Mouse (Mus musculus) MEL (cell line): ENCODE measurements around the gene Dctn5. TPM values are rescaled to one million over a fixed set of nuclear protein-coding genes. Genes with fewer than 3 reads are reported as not detected.

ENCODE experiments used
- DNase-seq: peaks from one replicate; pipeline ENCODE4 v3.0.0; 2011; ENCODE audit warnings: low read depth, low spot score
- H3K27ac ChIP-seq: 2 replicates; pipeline ENCODE4 v1.5.1; 2012; ENCODE audit warnings: low read depth, mild to moderate bottlenecking, control low read depth, low read length, moderate library complexity; ENCODE audit not compliant: control insufficient read depth
- H3K27me3 ChIP-seq, 2 experiments: fragments of 150-350 bp in 1 of 2; sonication (generic) in 1 of 2; 2 replicates each; pipeline ENCODE4 v1.6.1; 2012; ENCODE audit warnings: low read length in 2 of 2, mild to moderate bottlenecking in 2 of 2, improper control_type of control experiment in 1 of 2, moderate library complexity in 1 of 2; ENCODE audit not compliant: insufficient read depth in 2 of 2, control insufficient read depth in 1 of 2
- H3K36me3 ChIP-seq, 2 experiments: 2 replicates each; pipeline ENCODE4 v1.6.1; 2012 to 2014; ENCODE audit warnings: low read length in 2 of 2, improper control_type of control experiment in 1 of 2, inconsistent platforms in 1 of 2, mild to moderate bottlenecking in 1 of 2; ENCODE audit not compliant: insufficient read depth in 2 of 2, control insufficient read depth in 1 of 2
- H3K4me1 ChIP-seq, 2 experiments: fragments of 150-350 bp in 1 of 2; sonication (generic) in 1 of 2; 2 replicates each; pipeline ENCODE4 v1.6.1; 2012; ENCODE audit warnings: low read length in 2 of 2, improper control_type of control experiment in 1 of 2, mild to moderate bottlenecking in 1 of 2; ENCODE audit not compliant: insufficient read depth in 2 of 2, control insufficient read depth in 1 of 2
- H3K4me3 ChIP-seq, 2 experiments: fragments of 150-350 bp in 1 of 2; sonication (generic) in 1 of 2; 2 replicates each; pipeline ENCODE4 v1.5.1; 2012; ENCODE audit warnings: low read depth in 2 of 2, low read length in 2 of 2, mild to moderate bottlenecking in 2 of 2, moderate library complexity in 2 of 2, control low read depth in 1 of 2, improper control_type of control experiment in 1 of 2; ENCODE audit not compliant: control insufficient read depth in 1 of 2, insufficient read depth in 1 of 2
- H3K79me2 ChIP-seq: 2 replicates; pipeline ENCODE4 v1.6.1; 2012; ENCODE audit warnings: mild to moderate bottlenecking, low read length, moderate library complexity; ENCODE audit not compliant: control insufficient read depth, poor library complexity, insufficient read depth
- H3K9ac ChIP-seq: 2 replicates; pipeline ENCODE4 v1.6.1; 2012; ENCODE audit warnings: low read depth, mild to moderate bottlenecking, control low read depth, low read length, moderate library complexity; ENCODE audit not compliant: control insufficient read depth, poor library complexity, severe bottlenecking
- H3K9me3 ChIP-seq: fragments of 150-350 bp; sonication (generic); replicated peaks from 2 replicates; pipeline ENCODE4 v1.6.1; 2012; ENCODE audit warnings: mild to moderate bottlenecking, low read length, improper control_type of control experiment, moderate library complexity; ENCODE audit not compliant: insufficient read depth
- BHLHE40 ChIP-seq: IDR thresholded peaks from 2 replicates; pipeline ENCODE4 v1.6.1; 2012; ENCODE audit warnings: low read depth, mild to moderate bottlenecking, inconsistent platforms, low read length, improper control_type of control experiment, borderline replicate concordance
- CHD1 ChIP-seq: IDR thresholded peaks from 2 replicates; pipeline ENCODE4 v1.6.1; 2012; ENCODE audit warnings: low read depth, mild to moderate bottlenecking, inconsistent platforms, low read length, improper control_type of control experiment
- CHD2 ChIP-seq: IDR thresholded peaks from 2 replicates; pipeline ENCODE4 v1.6.1; 2011; ENCODE audit warnings: low read length, improper control_type of control experiment
- CTCF ChIP-seq, 3 experiments: IDR thresholded peaks in 2 of 3; conservative IDR thresholded peaks in 1 of 3; 2 replicates each; pipeline ENCODE4 v1.5.1; 2011 to 2012; ENCODE audit warnings: low read length in 3 of 3, low read depth in 2 of 3, mild to moderate bottlenecking in 2 of 3, improper control_type of control experiment in 1 of 3, inconsistent platforms in 1 of 3, mixed read lengths in 1 of 3, moderate library complexity in 1 of 3; ENCODE audit not compliant: control insufficient read depth in 1 of 3, insufficient read depth in 1 of 3, poor library complexity in 1 of 3, severe bottlenecking in 1 of 3
- E2F4 ChIP-seq: IDR thresholded peaks from 2 replicates; pipeline ENCODE4 v1.6.1; 2011; ENCODE audit warnings: low read depth, low read length, improper control_type of control experiment, borderline replicate concordance
- ELF1 ChIP-seq: IDR thresholded peaks from 2 replicates; pipeline ENCODE4 v1.6.1; 2014; ENCODE audit warnings: low read depth, mild to moderate bottlenecking, inconsistent platforms, low read length, improper control_type of control experiment, moderate library complexity
- EP300 ChIP-seq, 2 experiments: IDR thresholded peaks; 2 replicates each; pipeline ENCODE4 v1.6.1; 2011; ENCODE audit warnings: improper control_type of control experiment in 2 of 2, low read length in 2 of 2, low read depth in 1 of 2, mild to moderate bottlenecking in 1 of 2
- ETS1 ChIP-seq: IDR thresholded peaks from 2 replicates; pipeline ENCODE4 v1.6.1; 2012; ENCODE audit warnings: low read depth, mild to moderate bottlenecking, inconsistent platforms, low read length, improper control_type of control experiment, moderate library complexity
- GABPA ChIP-seq: IDR thresholded peaks from 2 replicates; pipeline ENCODE4 v1.6.1; 2012; ENCODE audit warnings: low read depth, mild to moderate bottlenecking, inconsistent platforms, low read length, improper control_type of control experiment, moderate library complexity
- GATA1 ChIP-seq: IDR thresholded peaks from 2 replicates; pipeline ENCODE4 v1.6.1; 2011; ENCODE audit warnings: low read depth, low read length, improper control_type of control experiment
- HCFC1 ChIP-seq: IDR thresholded peaks from 2 replicates; pipeline ENCODE4 v1.6.1; 2012; ENCODE audit warnings: low read depth, mild to moderate bottlenecking, inconsistent platforms, low read length, improper control_type of control experiment, moderate library complexity
- JUND ChIP-seq: IDR thresholded peaks from 2 replicates; pipeline ENCODE4 v1.6.1; 2011; ENCODE audit warnings: low read depth, mild to moderate bottlenecking, improper control_type of control experiment, low read length
- KAT2A ChIP-seq: conservative IDR thresholded peaks from 2 replicates; pipeline ENCODE4 v1.6.1; 2012; ENCODE audit warnings: low read depth, low read length, improper control_type of control experiment, inconsistent platforms
- MAFK ChIP-seq: IDR thresholded peaks from 2 replicates; pipeline ENCODE4 v1.6.1; 2011; ENCODE audit warnings: low read depth, mild to moderate bottlenecking, low read length, improper control_type of control experiment, borderline replicate concordance
- MAX ChIP-seq: IDR thresholded peaks from 2 replicates; pipeline ENCODE4 v1.6.1; 2011; ENCODE audit warnings: low read length, improper control_type of control experiment
- MAZ ChIP-seq: IDR thresholded peaks from 2 replicates; pipeline ENCODE4 v1.6.1; 2012; ENCODE audit warnings: low read depth, mild to moderate bottlenecking, inconsistent platforms, low read length, improper control_type of control experiment
- MEF2A ChIP-seq: IDR thresholded peaks from 2 replicates; pipeline ENCODE4 v1.6.1; 2014; ENCODE audit warnings: low read depth, mild to moderate bottlenecking, inconsistent platforms, low read length, improper control_type of control experiment; ENCODE audit not compliant: poor library complexity, insufficient replicate concordance, severe bottlenecking; ENCODE audit errors: extremely low read depth
- MXI1 ChIP-seq: IDR thresholded peaks from 2 replicates; pipeline ENCODE4 v1.6.1; 2011; ENCODE audit warnings: mild to moderate bottlenecking, low read depth, low read length, improper control_type of control experiment
- MYB ChIP-seq: IDR thresholded peaks from 2 replicates; pipeline ENCODE4 v1.6.1; 2011; ENCODE audit warnings: mild to moderate bottlenecking, low read depth, low read length, improper control_type of control experiment
- NELFE ChIP-seq: IDR thresholded peaks from 2 replicates; pipeline ENCODE4 v1.6.1; 2011; ENCODE audit warnings: low read depth, low read length, improper control_type of control experiment
- POLR2A ChIP-seq, 2 experiments: IDR thresholded peaks; 2 replicates each; pipeline ENCODE4 v1.6.1; 2011 to 2012; ENCODE audit warnings: low read length in 2 of 2, mild to moderate bottlenecking in 2 of 2, control low read depth in 1 of 2, improper control_type of control experiment in 1 of 2, low read depth in 1 of 2, moderate library complexity in 1 of 2; ENCODE audit not compliant: control insufficient read depth in 1 of 2, insufficient read depth in 1 of 2, poor library complexity in 1 of 2
- POLR2AphosphoS2 ChIP-seq: IDR thresholded peaks from 2 replicates; pipeline ENCODE4 v1.6.1; 2011; ENCODE audit warnings: low read length, improper control_type of control experiment
- POLR2AphosphoS5 ChIP-seq: IDR thresholded peaks from 2 replicates; pipeline ENCODE4 v1.6.1; 2012; ENCODE audit warnings: low read depth, borderline replicate concordance, mild to moderate bottlenecking, inconsistent platforms, low read length, moderate library complexity, mixed read lengths
- RAD21 ChIP-seq: IDR thresholded peaks from 2 replicates; pipeline ENCODE4 v1.6.1; 2011; ENCODE audit warnings: mild to moderate bottlenecking, low read depth, low read length, improper control_type of control experiment
- RCOR1 ChIP-seq: IDR thresholded peaks from 2 replicates; pipeline ENCODE4 v1.6.1; 2012; ENCODE audit warnings: low read depth, mild to moderate bottlenecking, inconsistent platforms, low read length, improper control_type of control experiment
- SIN3A ChIP-seq: IDR thresholded peaks from 2 replicates; pipeline ENCODE4 v1.6.1; 2012; ENCODE audit warnings: low read length, improper control_type of control experiment, inconsistent platforms
- SMC3 ChIP-seq: IDR thresholded peaks from 2 replicates; pipeline ENCODE4 v1.6.1; 2011; ENCODE audit warnings: low read depth, low read length, improper control_type of control experiment
- TAL1 ChIP-seq: IDR thresholded peaks from 2 replicates; pipeline ENCODE4 v1.6.1; 2012; ENCODE audit warnings: mild to moderate bottlenecking, inconsistent platforms, low read length, moderate library complexity, mixed read lengths
- TBP ChIP-seq: IDR thresholded peaks from 2 replicates; pipeline ENCODE4 v1.8.0; 2011; ENCODE audit warnings: low read depth, low read length, improper control_type of control experiment
- TCF12 ChIP-seq: IDR thresholded peaks from 2 replicates; pipeline ENCODE4 v1.6.1; 2014; ENCODE audit warnings: low read depth, mild to moderate bottlenecking, inconsistent platforms, low read length, improper control_type of control experiment, moderate library complexity
- UBTF ChIP-seq: IDR thresholded peaks from 2 replicates; pipeline ENCODE4 v1.6.1; 2012; ENCODE audit warnings: low read depth, mild to moderate bottlenecking, inconsistent platforms, low read length, improper control_type of control experiment, moderate library complexity, borderline replicate concordance; ENCODE audit not compliant: insufficient read depth
- USF1 ChIP-seq: IDR thresholded peaks from 2 replicates; pipeline ENCODE4 v1.6.1; 2014; ENCODE audit warnings: low read depth, mild to moderate bottlenecking, inconsistent platforms, low read length, improper control_type of control experiment, moderate library complexity
- USF2 ChIP-seq, 2 experiments: IDR thresholded peaks; 2 replicates each; pipeline ENCODE4 v1.6.1; 2011 to 2012; ENCODE audit warnings: improper control_type of control experiment in 2 of 2, low read length in 2 of 2, borderline replicate concordance in 1 of 2, inconsistent platforms in 1 of 2, low read depth in 1 of 2, mild to moderate bottlenecking in 1 of 2; ENCODE audit not compliant: insufficient read depth in 1 of 2
- ZC3H11A ChIP-seq: IDR thresholded peaks from 2 replicates; pipeline ENCODE4 v1.6.1; 2012; ENCODE audit warnings: low read depth, mild to moderate bottlenecking, inconsistent platforms, low read length, improper control_type of control experiment
- ZKSCAN1 ChIP-seq: IDR thresholded peaks from 2 replicates; pipeline ENCODE4 v1.6.1; 2012; ENCODE audit warnings: low read depth, mild to moderate bottlenecking, inconsistent platforms, low read length, improper control_type of control experiment, moderate library complexity
- ZMIZ1 ChIP-seq: IDR thresholded peaks from 2 replicates; pipeline ENCODE4 v1.6.1; 2012; ENCODE audit warnings: low read depth, mild to moderate bottlenecking, inconsistent platforms, low read length, improper control_type of control experiment, moderate library complexity
- ZNF384 ChIP-seq: IDR thresholded peaks from 2 replicates; pipeline ENCODE4 v1.6.1; 2012; ENCODE audit warnings: low read depth, mild to moderate bottlenecking, inconsistent platforms, low read length, improper control_type of control experiment
- polyA plus RNA-seq, 2 experiments: library from polyadenylated mRNA; stranded (reverse) in 1 of 2; unstranded in 1 of 2; fragments of >175 nt in 1 of 2; fragments of >200 nt in 1 of 2; gene quantifications; 2 replicates each; pipeline versions ENCODE4 v1.2.1 to v1.2.4; 2012; ENCODE audit warnings: low replicate concordance in 2 of 2, low read depth in 1 of 2; ENCODE audit not compliant: insufficient read length in 2 of 2, insufficient read depth in 1 of 2, missing spikeins in 1 of 2
- total RNA-seq: library from RNA; depleted of rRNA; stranded (reverse); fragments of 300-350 nt; gene quantifications from 2 replicates; pipeline ENCODE4 v1.2.3, GENCODE M21; 2012

Gene Dctn5
- total and polyA plus RNA-seq, 3 experiments = 54.2 to 203 (median 71.3) TPM

GRCm38 (mm10) chr7:122101747-122102244 is 31.0 kb upstream of the Dctn5 start, which contains the start of gene Ndufab1:
Gene Ndufab1 (minus strand): TSS chr7:122101886.
- Histone ChIP-seq H3K27ac (no peak within 1 kb of the TSS; the same call in 1 of the 2 replicates), H3K27me3 (no peaks in the 10 kb centered on the region), H3K4me3 (peak within 1 kb of the TSS; percentile 82 to 88), H3K9ac (peak within 1 kb of the TSS; percentile 78), H3K79me2 (peaks cover 25% of the 10 kb centered on the region), H3K9me3 (no peaks in the 10 kb centered on the region), H3K4me1 (peaks cover 6 to 22% of the 10 kb centered on the region in 2 experiments; a peak in 3 of 4 replicates), H3K36me3 (peaks cover 10 to 17% of the 10 kb centered on the region in 2 experiments)
- peak; percentile 94 for DNase-seq
- no peak for TF ChIP-seq TAL1
- peak; percentile 88 for TF ChIP-seq HCFC1
- TF ChIP-seq ZKSCAN1 = no peak
- TF ChIP-seq USF1 = no peak
- no peak for TF ChIP-seq MEF2A
- TF ChIP-seq SMC3 = 0 out of 2 replicates have a peak, but pooled peaks have one; percentile 5
- TF ChIP-seq MAFK = no peak
- TF ChIP-seq POLR2AphosphoS5 = no peak
- TF ChIP-seq E2F4 = peak; percentile 49; the same call in 1 of the 2 replicates
- no peak for TF ChIP-seq UBTF
- no peak for TF ChIP-seq USF2 (IDR thresholded peaks at IDR 0.05; ENCODE audit: borderline replicate concordance in 1 of 2, insufficient read depth in 1 of 2, low read depth in 1 of 2, low read length in 2 of 2)
- no peak for TF ChIP-seq JUND
- TF ChIP-seq ELF1 = no peak
- TF ChIP-seq MAX = peak; percentile 71; the same call in 1 of the 2 replicates
- no peak for TF ChIP-seq CHD1
- TF ChIP-seq ZC3H11A = no peak
- TF ChIP-seq KAT2A = peak; percentile 71; the same call in 1 of the 2 replicates
- no peak for TF ChIP-seq BHLHE40
- no peak for TF ChIP-seq ZNF384
- no peak for TF ChIP-seq MYB
- 0 out of 2 replicates have a peak, but pooled peaks have one; percentile 61 for TF ChIP-seq TCF12
- TF ChIP-seq MXI1 = peak; percentile 74
- no peak for TF ChIP-seq RAD21
- TF ChIP-seq CHD2 = no peak
- TF ChIP-seq CTCF (IDR thresholded peaks at IDR 0.05 in 2 of 3, conservative IDR thresholded peaks at IDR 0.05 in 1 of 3; ENCODE audit: control insufficient read depth in 1 of 3, insufficient read depth in 1 of 3, low read depth in 2 of 3, low read length in 3 of 3, poor library complexity in 1 of 3, severe bottlenecking in 1 of 3) = peak; percentile 66 to 86 (median 82)
- peak; percentile 68; the same call in 1 of the 2 replicates for TF ChIP-seq GABPA
- TF ChIP-seq ZMIZ1 = no peak; the same call in 1 of the 2 replicates
- TF ChIP-seq RCOR1 = no peak
- TF ChIP-seq GATA1 = no peak
- 0 out of 4 replicates have a peak, but pooled peaks of 1 of the 2 experiments have one; percentile 6 for TF ChIP-seq EP300 (IDR thresholded peaks at IDR 0.05; ENCODE audit: low read depth in 1 of 2, low read length in 2 of 2)
- no peak for TF ChIP-seq ETS1
- TF ChIP-seq MAZ = 0 out of 2 replicates have a peak, but pooled peaks have one; percentile 61
- TF ChIP-seq SIN3A = peak; percentile 73
- peak; percentile 62 to 83; a peak in 3 of 4 replicates for TF ChIP-seq POLR2A (IDR thresholded peaks at IDR 0.05; ENCODE audit: control insufficient read depth in 1 of 2, insufficient read depth in 1 of 2, low read depth in 1 of 2, low read length in 2 of 2, poor library complexity in 1 of 2)
- peak; percentile 13; the same call in 1 of the 2 replicates for TF ChIP-seq POLR2AphosphoS2
- TF ChIP-seq TBP = peak; percentile 40; the same call in 1 of the 2 replicates
- TF ChIP-seq NELFE = peak; percentile 72
